Mouse (Mus musculus): ENCODE measurements around the gene Eif4g3. TPM values are rescaled to one million over a fixed set of nuclear protein-coding genes. Genes with fewer than 3 reads are reported as not detected.
"Not testable (repeated sequence)": the region's sequence is repeated elsewhere in the genome, so short reads cannot be mapped to it uniquely, and the experiment has no call there.

Gene Eif4g3
- polyA plus RNA-seq, 1 experiment from 2014 or later: 17.2 TPM

DNA sequence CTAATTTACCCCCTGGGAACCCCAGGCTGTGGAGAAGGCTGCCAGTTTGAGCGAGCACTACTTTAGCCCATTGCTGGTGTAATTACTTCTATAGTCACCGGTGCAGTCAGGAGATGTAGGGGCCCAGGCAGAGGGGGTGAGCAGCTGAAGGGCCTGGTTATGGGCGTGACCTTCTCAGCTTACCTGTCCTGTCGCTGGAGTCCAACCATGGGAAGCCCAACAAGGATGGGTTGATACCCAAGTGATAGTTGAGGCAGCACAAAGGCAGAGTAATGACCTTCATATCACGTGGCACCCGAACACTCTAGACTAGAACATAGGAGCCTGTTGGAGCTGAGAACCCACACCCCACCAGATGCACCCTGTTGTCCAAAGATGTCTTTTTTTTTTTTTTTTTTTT is 29.4 kb upstream of the Eif4g3 start:
- H3K27ac ChIP-seq: no peak overlapping the region
- peaks cover 10% of the 10 kb centered on the region for H3K4me1 ChIP-seq (replicated peaks)
- peaks cover 26% of the 10 kb centered on the region for H3K36me3 ChIP-seq
- H3K9me3 ChIP-seq (replicated peaks): no peaks in the 10 kb centered on the region
- ATAC-seq (replicated peaks; ENCODE audit: insufficient number of reproducible peaks, insufficient read depth, low FRiP score, low read depth): no peak
- H3K27me3 ChIP-seq: no peaks in the 10 kb centered on the region
- H3K4me3 ChIP-seq: no peak overlapping the region
- H3K9ac ChIP-seq: no peak overlapping the region
- 95% methylated on average over 6 of the region's 6 CpGs for WGBS
- no peak overlapping the region for H3K4me2 ChIP-seq

DNA sequence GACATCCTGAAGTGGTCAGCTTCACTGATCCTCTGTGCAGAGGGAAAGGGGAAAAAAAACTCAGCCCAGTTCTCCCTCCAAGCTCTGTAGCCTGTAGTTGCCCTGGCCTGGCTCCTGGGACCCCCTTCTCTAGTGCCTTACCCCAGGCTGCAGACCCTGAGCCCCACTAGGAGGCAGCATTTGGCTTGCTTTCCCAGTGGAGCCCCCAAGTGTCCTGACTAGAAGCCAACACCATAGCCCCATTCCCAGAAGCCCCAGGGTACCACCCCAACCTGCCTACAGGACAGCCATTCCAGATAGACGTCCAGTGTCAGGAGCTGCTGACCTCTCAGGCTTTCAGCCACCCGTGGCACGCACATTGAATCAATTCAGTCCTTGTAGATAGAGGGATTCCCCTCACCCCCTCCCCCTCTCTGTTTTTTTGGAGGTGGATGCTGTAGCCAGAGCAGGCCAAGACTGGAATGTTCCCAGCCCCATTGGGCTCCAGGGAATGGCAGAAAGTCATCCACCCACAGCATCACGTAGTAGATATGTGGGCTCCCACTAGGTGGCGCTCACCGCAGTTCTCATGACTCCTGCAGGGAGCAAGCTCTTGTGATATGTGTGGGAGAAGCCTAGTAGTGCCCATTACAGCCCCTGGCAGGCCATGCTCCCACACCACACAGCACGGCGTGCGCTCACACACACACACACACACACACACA is 28.8 kb upstream of the Eif4g3 start:
- no peaks in the 10 kb centered on the region for H3K27me3 ChIP-seq
- H3K9ac ChIP-seq: no peak overlapping the region
- no peak overlapping the region for H3K4me3 ChIP-seq
- ATAC-seq (replicated peaks; ENCODE audit: insufficient number of reproducible peaks, insufficient read depth, low FRiP score, low read depth): no peak; the same call in 1 of the 2 replicates
- peaks cover 10% of the 10 kb centered on the region for H3K4me1 ChIP-seq (replicated peaks)
- H3K36me3 ChIP-seq: peaks cover 24% of the 10 kb centered on the region
- no peak overlapping the region for H3K4me2 ChIP-seq
- no peaks in the 10 kb centered on the region for H3K9me3 ChIP-seq (replicated peaks)
- H3K27ac ChIP-seq: no peak overlapping the region
- 68% methylated on average over 9 of the region's 9 CpGs for WGBS

GRCm38 (mm10) chr4:137964585-137964930 is 28.3 kb upstream of the Eif4g3 start:
- Histone ChIP-seq H3K9me3 (replicated peaks) (no peaks in the 10 kb centered on the region), H3K27ac (no peak overlapping the region), H3K27me3 (no peaks in the 10 kb centered on the region), H3K9ac (no peak overlapping the region), H3K4me3 (no peak overlapping the region), H3K36me3 (peaks cover 19% of the 10 kb centered on the region), H3K4me1 (replicated peaks) (peaks cover 10% of the 10 kb centered on the region), H3K4me2 (no peak overlapping the region)
- 93% methylated on average over 11 of the region's 11 CpGs for WGBS
- no peak for ATAC-seq (replicated peaks; ENCODE audit: insufficient number of reproducible peaks, insufficient read depth, low FRiP score, low read depth)

DNA sequence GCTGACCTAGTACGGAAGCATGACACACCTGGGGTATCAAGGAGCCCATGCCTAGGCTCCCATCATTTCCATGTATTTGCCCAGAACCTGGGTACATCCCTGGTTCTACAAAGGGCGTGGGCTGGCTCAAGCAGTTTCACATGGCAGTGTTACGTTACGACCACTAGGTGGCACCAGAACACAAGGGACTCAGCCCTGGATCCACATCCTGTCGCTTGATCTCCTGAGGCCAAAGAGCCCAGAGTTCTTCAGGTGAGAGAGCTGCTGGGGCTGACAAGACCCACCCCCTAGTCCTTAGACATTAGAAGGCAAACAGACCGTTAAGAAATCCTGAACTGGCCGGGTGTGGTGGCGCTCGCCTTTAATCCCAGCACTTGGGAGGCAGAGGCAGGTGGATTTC is 24.6 kb upstream of the Eif4g3 start:
- no peak overlapping the region for H3K4me2 ChIP-seq
- no peaks in the 10 kb centered on the region for H3K36me3 ChIP-seq
- H3K27me3 ChIP-seq: no peaks in the 10 kb centered on the region
- WGBS: 7% methylated on average over 9 of the region's 9 CpGs
- H3K9me3 ChIP-seq (replicated peaks): no peaks in the 10 kb centered on the region
- no peak overlapping the region for H3K4me3 ChIP-seq
- no peak overlapping the region for H3K9ac ChIP-seq
- no peaks in the 10 kb centered on the region for H3K4me1 ChIP-seq (replicated peaks)
- no peak; the same call in 1 of the 2 replicates for ATAC-seq (replicated peaks; ENCODE audit: insufficient number of reproducible peaks, insufficient read depth, low FRiP score, low read depth)
- no peak overlapping the region for H3K27ac ChIP-seq

DNA sequence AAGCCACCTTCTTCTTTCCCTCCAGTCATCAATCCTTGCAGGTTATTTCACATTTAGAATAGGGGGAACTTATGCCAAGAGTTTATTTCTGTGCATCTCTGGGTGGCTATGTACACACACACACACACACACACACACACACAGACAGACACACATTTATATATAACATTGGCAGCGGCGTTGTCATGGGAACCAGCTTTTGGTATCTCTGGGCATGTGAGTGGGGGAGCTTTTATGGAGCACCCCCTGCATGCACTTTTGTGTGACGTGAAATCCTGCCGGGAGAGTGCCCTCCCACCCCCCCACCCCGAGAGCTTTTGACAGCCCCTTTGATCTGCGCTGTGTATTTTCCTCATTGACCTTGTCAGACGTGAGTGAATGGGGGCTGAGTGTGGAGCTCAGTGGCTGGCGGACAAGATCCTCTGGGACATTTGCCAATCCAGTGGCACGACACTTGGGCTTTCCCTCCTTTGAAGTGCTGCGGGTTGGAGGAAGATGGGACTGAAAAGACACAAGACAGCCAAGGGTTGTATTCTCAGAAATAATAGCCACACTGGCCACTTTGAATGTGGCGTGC is 22.1 kb upstream of the Eif4g3 start:
- ATAC-seq (replicated peaks; ENCODE audit: insufficient number of reproducible peaks, insufficient read depth, low FRiP score, low read depth); H3K36me3 ChIP-seq; H3K4me2 ChIP-seq; H3K27ac ChIP-seq; H3K9me3 ChIP-seq (replicated peaks); H3K4me3 ChIP-seq; H3K4me1 ChIP-seq (replicated peaks); H3K27me3 ChIP-seq; H3K9ac ChIP-seq: not testable (repeated sequence)
- WGBS: no CpG with 5 or more reads among the region's 11 CpGs

GRCm38 (mm10) chr4:137974856-137975432 is 17.9 kb upstream of the Eif4g3 start:
- not testable (repeated sequence) for H3K4me2 ChIP-seq; H3K27me3 ChIP-seq; H3K9ac ChIP-seq; H3K9me3 ChIP-seq (replicated peaks); H3K36me3 ChIP-seq; H3K27ac ChIP-seq; H3K4me3 ChIP-seq; H3K4me1 ChIP-seq (replicated peaks)
- ATAC-seq (replicated peaks; ENCODE audit: insufficient number of reproducible peaks, insufficient read depth, low FRiP score, low read depth): 0 out of 2 replicates have a peak, but pooled peaks have one; percentile 22
- WGBS: no CpG with 5 or more reads among the region's 11 CpGs

DNA sequence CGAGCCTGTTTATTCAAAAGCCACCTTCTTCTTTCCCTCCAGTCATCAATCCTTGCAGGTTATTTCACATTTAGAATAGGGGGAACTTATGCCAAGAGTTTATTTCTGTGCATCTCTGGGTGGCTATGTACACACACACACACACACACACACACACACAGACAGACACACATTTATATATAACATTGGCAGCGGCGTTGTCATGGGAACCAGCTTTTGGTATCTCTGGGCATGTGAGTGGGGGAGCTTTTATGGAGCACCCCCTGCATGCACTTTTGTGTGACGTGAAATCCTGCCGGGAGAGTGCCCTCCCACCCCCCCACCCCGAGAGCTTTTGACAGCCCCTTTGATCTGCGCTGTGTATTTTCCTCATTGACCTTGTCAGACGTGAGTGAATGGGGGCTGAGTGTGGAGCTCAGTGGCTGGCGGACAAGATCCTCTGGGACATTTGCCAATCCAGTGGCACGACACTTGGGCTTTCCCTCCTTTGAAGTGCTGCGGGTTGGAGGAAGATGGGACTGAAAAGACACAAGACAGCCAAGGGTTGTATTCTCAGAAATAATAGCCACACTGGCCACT is 13.7 kb upstream of the Eif4g3 start:
- ATAC-seq (replicated peaks; ENCODE audit: insufficient number of reproducible peaks, insufficient read depth, low FRiP score, low read depth): peak; percentile 56

GRCm38 (mm10) chr4:137982869-137983268 is 10.0 kb upstream of the Eif4g3 start:
- Histone ChIP-seq H3K4me3 (no peak overlapping the region), H3K9ac (no peak overlapping the region), H3K4me1 (replicated peaks) (peaks cover 6% of the 10 kb centered on the region), H3K27ac (no peak overlapping the region), H3K36me3 (no peaks in the 10 kb centered on the region), H3K9me3 (replicated peaks) (no peaks in the 10 kb centered on the region), H3K4me2 (no peak overlapping the region), H3K27me3 (no peaks in the 10 kb centered on the region)
- no peak for ATAC-seq (replicated peaks; ENCODE audit: insufficient number of reproducible peaks, insufficient read depth, low FRiP score, low read depth)
- 81% methylated on average over 1 of the region's 1 CpGs for WGBS

More for the DNA sequence above, 13.7 kb upstream of the Eif4g3 start:
- H3K36me3 ChIP-seq; H3K4me3 ChIP-seq; H3K4me1 ChIP-seq (replicated peaks); H3K9ac ChIP-seq; H3K27me3 ChIP-seq; H3K9me3 ChIP-seq (replicated peaks); H3K27ac ChIP-seq; H3K4me2 ChIP-seq: not testable (repeated sequence)
- WGBS: no CpG with 5 or more reads among the region's 11 CpGs

DNA sequence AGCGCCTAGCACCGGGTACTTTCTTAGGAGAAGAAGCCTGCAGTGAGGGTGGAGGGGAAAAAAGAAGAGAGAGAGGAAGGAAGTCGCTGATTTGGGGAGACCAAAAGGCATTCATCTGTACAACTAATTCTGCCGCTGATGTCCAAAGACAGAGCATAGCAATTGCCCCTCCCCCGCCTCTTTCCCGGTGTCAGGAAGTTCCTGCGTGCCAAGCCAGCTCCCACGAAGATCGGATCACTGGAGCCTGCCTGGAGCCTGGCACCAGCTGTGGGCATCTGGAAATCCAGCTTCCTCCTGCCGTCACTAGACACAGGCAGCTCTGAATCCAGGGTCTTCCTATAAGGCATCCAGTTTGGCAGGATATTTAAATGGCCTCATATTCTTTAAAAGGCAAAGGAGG is 8.6 kb upstream of the Eif4g3 start:
- no peak overlapping the region for H3K9ac ChIP-seq
- WGBS: 29% methylated on average over 10 of the region's 10 CpGs
- no peaks in the 10 kb centered on the region for H3K27me3 ChIP-seq
- H3K4me2 ChIP-seq: no peak overlapping the region
- H3K36me3 ChIP-seq: no peaks in the 10 kb centered on the region
- no peaks in the 10 kb centered on the region for H3K9me3 ChIP-seq (replicated peaks)
- H3K4me3 ChIP-seq: no peak overlapping the region
- H3K27ac ChIP-seq: no peak overlapping the region
- ATAC-seq (replicated peaks; ENCODE audit: insufficient number of reproducible peaks, insufficient read depth, low FRiP score, low read depth): no peak
- H3K4me1 ChIP-seq (replicated peaks): peaks cover 6% of the 10 kb centered on the region

DNA sequence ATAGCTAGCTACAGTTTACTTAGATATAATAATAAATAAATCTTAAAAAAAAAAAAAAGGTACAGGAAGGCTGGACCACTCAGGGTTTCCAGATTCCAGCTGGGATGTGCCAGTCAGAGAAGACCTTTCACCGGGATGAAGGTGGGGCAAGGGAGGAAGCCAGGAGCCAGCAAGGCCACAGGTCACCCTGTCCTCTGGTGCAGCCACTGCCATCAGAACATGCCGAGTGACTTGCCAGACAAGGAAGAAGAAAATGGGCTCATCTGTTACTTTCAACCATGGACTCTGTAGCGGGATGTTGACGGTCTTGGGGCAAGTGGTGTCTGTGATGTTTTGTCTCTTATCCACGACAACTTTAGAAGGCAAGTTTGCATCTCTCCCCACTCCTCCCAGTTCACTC is 8.1 kb upstream of the Eif4g3 start:
- H3K27ac ChIP-seq: no peak overlapping the region
- no peak for ATAC-seq (replicated peaks; ENCODE audit: insufficient number of reproducible peaks, insufficient read depth, low FRiP score, low read depth)
- H3K27me3 ChIP-seq: no peaks in the 10 kb centered on the region
- H3K4me2 ChIP-seq: no peak overlapping the region
- no peaks in the 10 kb centered on the region for H3K36me3 ChIP-seq
- 62% methylated on average over 5 of the region's 5 CpGs for WGBS
- H3K9ac ChIP-seq: no peak overlapping the region
- H3K4me1 ChIP-seq (replicated peaks): peaks cover 6% of the 10 kb centered on the region
- no peaks in the 10 kb centered on the region for H3K9me3 ChIP-seq (replicated peaks)
- H3K4me3 ChIP-seq: no peak overlapping the region

GRCm38 (mm10) chr4:137989426-137989825 is 3.4 kb upstream of the Eif4g3 start:
- Histone ChIP-seq H3K4me1 (replicated peaks) (peaks cover 7% of the 10 kb centered on the region), H3K9ac (no peak overlapping the region), H3K9me3 (replicated peaks) (no peaks in the 10 kb centered on the region), H3K4me2 (no peak overlapping the region), H3K27ac (no peak overlapping the region), H3K4me3 (no peak overlapping the region), H3K27me3 (no peaks in the 10 kb centered on the region), H3K36me3 (no peaks in the 10 kb centered on the region)
- ATAC-seq (replicated peaks; ENCODE audit: insufficient number of reproducible peaks, insufficient read depth, low FRiP score, low read depth): no peak
- WGBS: 89% methylated on average over 5 of the region's 5 CpGs
